Mouse (Mus musculus): ENCODE measurements at regions not wholly inside any gene's neighbourhood (a gene's known extent, or its start where the extent isn't known, plus 50 kb on each side); places are given as distances from the start of the nearest gene placed in this dataset.

- no peak for DNase-seq
Observed at GRCm38 (mm10) chr5:132759751-132760150, 216.6 kb upstream of the Auts2 start.

- peak in 1 of 2 experiments; percentile 6 for DNase-seq
Observed at GRCm38 (mm10) chr5:132758941-132759340, 215.8 kb upstream of the Auts2 start.

- no peak for DNase-seq
Observed at GRCm38 (mm10) chr5:132737966-132738365, 194.8 kb upstream of the Auts2 start.

- DNase-seq: no peak
Observed at GRCm38 (mm10) chr5:132728689-132729189, 185.6 kb upstream of the Auts2 start.

- no peak for DNase-seq
Observed at GRCm38 (mm10) chr5:132724467-132724866, 181.3 kb upstream of the Auts2 start.

- no peak for DNase-seq
Observed at GRCm38 (mm10) chr5:132710301-132710700, 167.2 kb upstream of the Auts2 start.

GRCm38 (mm10) chr5:132707531-132707930 is 164.4 kb upstream of the Auts2 start:
- DNase-seq: peak in 1 of 2 experiments; percentile 24

GRCm38 (mm10) chr5:132703455-132704100 is 160.4 kb upstream of the Auts2 start:
- no peak for DNase-seq

GRCm38 (mm10) chr5:132702573-132702972 is 159.4 kb upstream of the Auts2 start:
- DNase-seq: no peak

- no peak for DNase-seq
Observed at GRCm38 (mm10) chr5:132690784-132691183, 147.6 kb upstream of the Auts2 start.

- no peak for DNase-seq
Observed at GRCm38 (mm10) chr5:132675261-132675660, 132.1 kb upstream of the Auts2 start.

- peak; percentile 31 to 45 for DNase-seq
Observed at GRCm38 (mm10) chr5:132673599-132674305, 130.6 kb upstream of the Auts2 start.

GRCm38 (mm10) chr5:132671496-132671895 is 128.4 kb upstream of the Auts2 start:
- DNase-seq: no peak

- DNase-seq: no peak
Observed at GRCm38 (mm10) chr5:132667316-132667715, 124.2 kb upstream of the Auts2 start.

GRCm38 (mm10) chr5:132661266-132661665 is 118.1 kb upstream of the Auts2 start:
- DNase-seq: peak; percentile 51 to 75

- no peak for DNase-seq
Observed at GRCm38 (mm10) chr5:132660036-132660435, 116.9 kb upstream of the Auts2 start.

GRCm38 (mm10) chr5:132654382-132654781 is 111.2 kb upstream of the Auts2 start:
- no peak for DNase-seq

- DNase-seq: peak; percentile 10 to 29
Observed at GRCm38 (mm10) chr5:132653694-132654300, 110.7 kb upstream of the Auts2 start.

GRCm38 (mm10) chr5:132652201-132652600 is 109.1 kb upstream of the Auts2 start:
- DNase-seq: no peak

GRCm38 (mm10) chr5:132649771-132650170 is 106.6 kb upstream of the Auts2 start:
- no peak for DNase-seq

GRCm38 (mm10) chr5:132648751-132649150 is 105.6 kb upstream of the Auts2 start:
- peak in 1 of 2 experiments; percentile 7 for DNase-seq

GRCm38 (mm10) chr5:132644646-132645172 is 101.6 kb upstream of the Auts2 start:
- no peak for DNase-seq

- no peak for DNase-seq
Observed at GRCm38 (mm10) chr5:132643270-132643669, 100.1 kb upstream of the Auts2 start.
